In the genomic region with DNA sequence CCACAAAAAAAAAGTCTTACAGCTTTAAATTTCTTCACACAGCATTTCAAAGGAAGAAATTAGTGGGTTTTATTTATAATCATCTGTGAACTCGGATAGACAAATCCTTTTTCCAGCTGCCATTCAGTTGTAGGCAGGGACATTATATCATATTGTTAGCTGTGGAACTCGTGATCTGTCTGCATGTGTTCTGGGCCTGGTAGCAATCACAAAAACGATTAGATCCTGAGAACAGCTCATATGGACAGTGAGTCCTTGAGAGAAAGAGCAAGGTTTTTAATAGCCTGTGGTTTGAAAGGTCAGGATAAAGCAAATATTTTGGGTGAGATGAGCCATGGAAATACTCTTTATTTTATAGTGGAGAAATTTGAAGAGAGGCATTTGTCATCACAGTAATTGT, we compare ENCODE assay signal across 24 mouse cellular contexts.
DNase-seq lines count a peak whose midpoint lies in the region; ATAC-seq and TF ChIP-seq lines count a peak whose summit lies in the region.
"Had no signal": no experiment of that assay in that cellular context is flagged by ENCODE, and none has a peak within 500 bp of the region (broad histone marks: within the 10 kb centered on the region; RNA-seq: fewer than 3 reads in every experiment).

No protein-coding gene starts in this region.

- TF ChIP-seq CTCF in gastrocnemius, adult 2 months (IDR thresholded peaks at IDR 0.05): no peak

- no peak for ATAC-seq in heart, embryonic 16.5 days (replicated peaks; ENCODE audit: extremely low read depth, insufficient read depth, low FRiP score)
- ATAC-seq in limb, embryonic 15.5 days (ENCODE audit: insufficient number of reproducible peaks, low FRiP score, low TSS enrichment, low read depth): no peak
- no peak for ATAC-seq in stomach, embryonic 16.5 days (ENCODE audit: insufficient read depth, low FRiP score)
- ATAC-seq: forebrain, embryonic 16.5 days had no signal

- H3K4me1 ChIP-seq in heart, embryonic 16.5 days (ENCODE audit: control insufficient read depth, insufficient read depth, low read length): peaks cover 18% of the 10 kb centered on the region
- no peaks in the 10 kb centered on the region for H3K4me1 ChIP-seq in limb, embryonic 15.5 days
- H3K4me1 ChIP-seq in limb, embryonic 10.5 days: peaks cover 5% of the 10 kb centered on the region; the same call in 1 of the 2 replicates
- H3K4me1 ChIP-seq in stomach, embryonic 16.5 days (ENCODE audit: control insufficient read depth, insufficient read depth, low read length): no peaks in the 10 kb centered on the region
- H3K4me1 ChIP-seq: hindbrain, embryonic 12.5 days; liver, embryonic 13.5 days; stomach, embryonic 15.5 days had no signal

- no peaks in the 10 kb centered on the region for H3K36me3 ChIP-seq in heart, embryonic 16.5 days (ENCODE audit: control insufficient read depth, insufficient read depth)
- no peaks in the 10 kb centered on the region for H3K36me3 ChIP-seq in limb, embryonic 15.5 days
- no peaks in the 10 kb centered on the region for H3K36me3 ChIP-seq in limb, embryonic 10.5 days
- H3K36me3 ChIP-seq in stomach, embryonic 16.5 days (ENCODE audit: control insufficient read depth, insufficient read depth, low read length): no peaks in the 10 kb centered on the region
- H3K36me3 ChIP-seq: forebrain, embryonic 10.5 days; heart, embryonic 12.5 days; hindbrain, embryonic 12.5 days; limb, embryonic 13.5 days; liver, embryonic 13.5 days; neural tube, embryonic 15.5 days; stomach, embryonic 15.5 days had no signal

- no peak overlapping the region for H3K9ac ChIP-seq in heart, embryonic 16.5 days (ENCODE audit: low read length)
- no peak overlapping the region for H3K9ac ChIP-seq in limb, embryonic 15.5 days
- H3K9ac ChIP-seq in stomach, embryonic 16.5 days (ENCODE audit: low read length): no peak overlapping the region
- H3K9ac ChIP-seq: heart, embryonic 12.5 days; hindbrain, embryonic 12.5 days; limb, embryonic 13.5 days; liver, embryonic 13.5 days; lung, embryonic 14.5 days; neural tube, embryonic 15.5 days; stomach, embryonic 15.5 days had no signal

- no peak overlapping the region for H3K4me3 ChIP-seq in gastrocnemius, adult 2 months
- no peak overlapping the region for H3K4me3 ChIP-seq in heart, embryonic 16.5 days (ENCODE audit: low read length)
- no peak overlapping the region for H3K4me3 ChIP-seq in limb, embryonic 15.5 days
- no peak overlapping the region for H3K4me3 ChIP-seq in limb, embryonic 10.5 days
- H3K4me3 ChIP-seq in stomach, embryonic 16.5 days (replicated peaks; ENCODE audit: low read length): no peak overlapping the region
- H3K4me3 ChIP-seq: forebrain, embryonic 10.5 days; heart, embryonic 12.5 days; hindbrain, embryonic 12.5 days; limb, embryonic 13.5 days; liver, embryonic 13.5 days; neural tube, embryonic 15.5 days; stomach, embryonic 15.5 days had no signal

- 26% methylated on average over 3 of the region's 3 CpGs for WGBS in heart, embryonic 16.5 days
- WGBS in limb, embryonic 15.5 days: 30% methylated on average over 3 of the region's 3 CpGs
- WGBS in limb, embryonic 10.5 days: 60% methylated on average over 3 of the region's 3 CpGs
- 26% methylated on average over 3 of the region's 3 CpGs for WGBS in stomach, embryonic 16.5 days

- DNase-seq in gastrocnemius, adult 2 months: no peak
- DNase-seq in gastrocnemius, postnatal 36 days: no peak
- DNase-seq in heart, adult 9 months (ENCODE audit: low spot score in 2 of 2): no peak
- no peak for DNase-seq in limb, embryonic 10.5 days (ENCODE audit: low spot score)
- no peak for DNase-seq in yolk sac, embryonic 10.5 days (ENCODE audit: low spot score)
- DNase-seq: adrenal gland, postnatal 14 days; cerebellum, adult 9-10 months; gastrocnemius, postnatal 14 days; kidney, postnatal 4 days; liver, embryonic 13.5 days; lung, embryonic 14.5 days; thymus, adult 2 months; thymus, postnatal 4 days had no signal

- H3K27me3 ChIP-seq in heart, embryonic 16.5 days (ENCODE audit: control insufficient read depth, insufficient read depth, low read length): no peaks in the 10 kb centered on the region
- no peaks in the 10 kb centered on the region for H3K27me3 ChIP-seq in limb, embryonic 15.5 days
- no peaks in the 10 kb centered on the region for H3K27me3 ChIP-seq in limb, embryonic 10.5 days (ENCODE audit: low read depth, poor library complexity, severe bottlenecking)
- H3K27me3 ChIP-seq in stomach, embryonic 16.5 days (ENCODE audit: control insufficient read depth, insufficient read depth, low read length): no peaks in the 10 kb centered on the region
- H3K27me3 ChIP-seq: heart, embryonic 12.5 days; hindbrain, embryonic 12.5 days; limb, embryonic 13.5 days; liver, embryonic 13.5 days; neural tube, embryonic 15.5 days; stomach, embryonic 15.5 days had no signal

- intact Hi-C loops in gastrocnemius, adult 2 months (cut with DNase I): no loop called here
- intact Hi-C loops in gastrocnemius, postnatal 36 days (cut with DNase I): loop anchor here (10.0 kb wide), 1 partner anchor 218 kb away; the partner anchor contains the start of gene Dld

- no peak overlapping the region for H3K4me2 ChIP-seq in heart, embryonic 16.5 days (ENCODE audit: low read depth, low read length)
- no peak overlapping the region for H3K4me2 ChIP-seq in limb, embryonic 15.5 days
- no peak overlapping the region for H3K4me2 ChIP-seq in stomach, embryonic 16.5 days (ENCODE audit: low read depth, low read length)
- H3K4me2 ChIP-seq: heart, embryonic 12.5 days; hindbrain, embryonic 12.5 days; limb, embryonic 13.5 days; liver, embryonic 13.5 days; lung, embryonic 14.5 days; neural tube, embryonic 15.5 days; stomach, embryonic 15.5 days had no signal

- peak overlapping the region; percentile 72 for H3K27ac ChIP-seq in gastrocnemius, adult 2 months
- H3K27ac ChIP-seq in heart, embryonic 16.5 days (ENCODE audit: low read length): peak overlapping the region; percentile 81
- H3K27ac ChIP-seq in limb, embryonic 15.5 days: 0 out of 2 replicates have a peak overlapping the region, but pooled peaks have one; percentile 11
- H3K27ac ChIP-seq in limb, embryonic 10.5 days: no peak overlapping the region
- H3K27ac ChIP-seq in stomach, embryonic 16.5 days (ENCODE audit: low read length): peak overlapping the region; percentile 29; the same call in 1 of the 2 replicates
- H3K27ac ChIP-seq: forebrain, embryonic 10.5 days; hindbrain, embryonic 12.5 days; limb, embryonic 13.5 days; liver, embryonic 13.5 days; macrophage; neural tube, embryonic 15.5 days; stomach, embryonic 15.5 days had no signal

- no peaks in the 10 kb centered on the region for H3K9me3 ChIP-seq in heart, embryonic 16.5 days (replicated peaks; ENCODE audit: control insufficient read depth, low read length)
- H3K9me3 ChIP-seq in limb, embryonic 15.5 days: no peaks in the 10 kb centered on the region
- H3K9me3 ChIP-seq in limb, embryonic 10.5 days (replicated peaks): no peaks in the 10 kb centered on the region
- H3K9me3 ChIP-seq in stomach, embryonic 16.5 days (replicated peaks; ENCODE audit: control insufficient read depth, low read length): no peaks in the 10 kb centered on the region
- H3K9me3 ChIP-seq: forebrain, embryonic 10.5 days; heart, embryonic 12.5 days; hindbrain, embryonic 12.5 days; limb, embryonic 13.5 days; liver, embryonic 13.5 days; neural tube, embryonic 15.5 days; stomach, embryonic 15.5 days had no signal
